27 mouse cellular contexts compared by ENCODE assay signal in the genomic region with DNA sequence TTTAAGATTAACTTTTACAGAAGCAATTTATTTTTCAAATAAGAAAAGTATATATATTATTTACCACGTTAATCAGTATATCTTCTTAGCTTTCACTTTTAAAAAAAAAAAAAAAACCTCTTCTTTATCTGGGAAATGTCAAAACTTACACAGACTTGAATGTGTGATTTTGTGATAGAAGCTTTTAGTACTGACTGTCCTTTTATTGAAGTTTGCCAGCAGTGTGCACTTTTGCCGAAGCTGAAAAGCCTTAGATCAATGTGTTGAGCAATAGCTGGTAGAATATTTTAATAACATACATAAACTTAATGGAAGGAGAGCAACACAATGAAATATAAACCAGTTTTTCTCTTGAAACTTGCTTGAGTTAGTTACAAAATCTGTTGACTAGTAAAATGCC.
"Had no signal": no experiment of that assay in that cellular context is flagged by ENCODE, and none has a peak within 500 bp of the region (broad histone marks: within the 10 kb centered on the region; RNA-seq: fewer than 3 reads in every experiment).

No protein-coding gene starts in this region.

- H3K27ac ChIP-seq: embryonic facial prominence, embryonic 10.5 days; embryonic facial prominence, embryonic 12.5 days; embryonic facial prominence, embryonic 13.5 days; embryonic facial prominence, embryonic 15.5 days; forebrain, embryonic 10.5 days; forebrain, embryonic 12.5 days; forebrain, embryonic 13.5 days; forebrain, embryonic 15.5 days; heart, adult 2 months had no signal

- H3K4me2 ChIP-seq: embryonic facial prominence, embryonic 12.5 days; embryonic facial prominence, embryonic 13.5 days; embryonic facial prominence, embryonic 15.5 days; forebrain, embryonic 12.5 days; forebrain, embryonic 13.5 days; forebrain, embryonic 15.5 days had no signal

- DNase-seq: cerebellum, adult 8-10 months; cerebellum, adult 9-10 months; cerebellum, adult 9-11 months; cerebellum, postnatal 10 days; cerebellum, postnatal 14 days; cerebellum, postnatal 25 days; cerebellum, postnatal 36 days; embryo, embryonic 11 days; forebrain, postnatal 0 days; gastrocnemius, postnatal 10 days; gastrocnemius, postnatal 14 days; gastrocnemius, postnatal 25 days; gastrocnemius, postnatal 36 days; heart, adult 11 months; heart, adult 18-20 months; heart, adult 2 months had no signal

- H3K36me3 ChIP-seq: embryonic facial prominence, embryonic 10.5 days; embryonic facial prominence, embryonic 12.5 days; embryonic facial prominence, embryonic 13.5 days; embryonic facial prominence, embryonic 15.5 days; forebrain, embryonic 12.5 days; forebrain, embryonic 15.5 days had no signal

- H3K4me3 ChIP-seq: embryonic facial prominence, embryonic 10.5 days; embryonic facial prominence, embryonic 12.5 days; embryonic facial prominence, embryonic 13.5 days; embryonic facial prominence, embryonic 15.5 days; erythroblast, embryonic 14.5 days; forebrain, embryonic 10.5 days; forebrain, embryonic 12.5 days; forebrain, embryonic 13.5 days; forebrain, embryonic 15.5 days; heart, adult 2 months had no signal

- H3K27me3 ChIP-seq: embryonic facial prominence, embryonic 12.5 days; embryonic facial prominence, embryonic 13.5 days; embryonic facial prominence, embryonic 15.5 days; forebrain, embryonic 12.5 days; forebrain, embryonic 13.5 days; forebrain, embryonic 15.5 days had no signal

- H3K9ac ChIP-seq: embryonic facial prominence, embryonic 12.5 days; embryonic facial prominence, embryonic 13.5 days; embryonic facial prominence, embryonic 15.5 days; forebrain, embryonic 12.5 days; forebrain, embryonic 13.5 days; forebrain, embryonic 15.5 days; forebrain, postnatal 0 days had no signal

- H3K9me3 ChIP-seq: embryonic facial prominence, embryonic 10.5 days; embryonic facial prominence, embryonic 12.5 days; embryonic facial prominence, embryonic 13.5 days; embryonic facial prominence, embryonic 15.5 days; forebrain, embryonic 10.5 days; forebrain, embryonic 12.5 days; forebrain, embryonic 13.5 days; forebrain, embryonic 15.5 days had no signal

- ATAC-seq: forebrain, embryonic 13.5 days; forebrain, embryonic 14.5 days; forebrain, embryonic 15.5 days; forebrain, embryonic 16.5 days; forebrain, postnatal 0 days had no signal
